Mouse (Mus musculus) intestine, postnatal 0 days (tissue): ENCODE data around the gene Neurog1. TPM values are rescaled to one million over a fixed set of nuclear protein-coding genes. Genes with fewer than 3 reads are reported as not detected.

ENCODE experiments used
- ATAC-seq: fragments of 200-750 bp; cut with Nextera tagmentation; 2 replicates; pipeline ENCODE4 v1.8.0; 2017; ENCODE audit warnings: mild to moderate bottlenecking, moderate TSS enrichment, moderate library complexity
- H3K27ac ChIP-seq: fragments of 300-500 bp; sonication (generic); 2 replicates; pipeline ENCODE4 v1.5.1; 2014; ENCODE audit warnings: mild to moderate bottlenecking, low read depth, low read length, moderate library complexity
- H3K27me3 ChIP-seq: fragments of 300-500 bp; sonication (generic); replicated peaks from 2 replicates; pipeline ENCODE4 v1.6.1; 2014; ENCODE audit warnings: low read length, mixed read lengths; ENCODE audit not compliant: control insufficient read depth, insufficient read depth
- H3K36me3 ChIP-seq: fragments of 300-500 bp; sonication (generic); 2 replicates; pipeline ENCODE4 v1.6.1; 2014; ENCODE audit warnings: mild to moderate bottlenecking, moderate library complexity; ENCODE audit not compliant: control insufficient read depth, insufficient read depth
- H3K4me1 ChIP-seq: fragments of 300-500 bp; sonication (generic); replicated peaks from 2 replicates; pipeline ENCODE4 v1.6.1; 2014; ENCODE audit warnings: antibody characterized with exemption, low read length, mixed read lengths; ENCODE audit not compliant: control insufficient read depth, insufficient read depth
- H3K4me2 ChIP-seq: fragments of 300-500 bp; sonication (generic); replicated peaks from 2 replicates; pipeline ENCODE4 v1.6.1; 2014; ENCODE audit warnings: low read depth, mild to moderate bottlenecking, moderate library complexity
- H3K4me3 ChIP-seq: fragments of 300-500 bp; sonication (generic); 2 replicates; pipeline ENCODE4 v1.5.1; 2014; ENCODE audit warnings: low read depth, low read length
- H3K9ac ChIP-seq: fragments of 300-500 bp; sonication (generic); 2 replicates; pipeline ENCODE4 v1.6.1; 2014; ENCODE audit warnings: mild to moderate bottlenecking, low read depth, low read length
- H3K9me3 ChIP-seq: fragments of 300-500 bp; sonication (generic); 2 replicates; pipeline ENCODE4 v1.6.1; 2016; ENCODE audit warnings: mixed run types; ENCODE audit not compliant: control insufficient read depth
- CTCF ChIP-seq: sonication (generic); IDR thresholded peaks from 2 replicates; pipeline ENCODE4 v1.5.1; 2016; ENCODE audit warnings: low read depth, mild to moderate bottlenecking, control low read depth, antibody characterized with exemption, moderate library complexity
- WGBS: fragments of 180-500 bp; shearing (Covaris S2); extraction: QIAGEN DNeasy Blood & Tissue Kit; methylation state at CpG from one replicate; pipeline ENCODE4 v1.1.7; 2014; 5-methylcytosine and 5-hydroxymethylcytosine counted together
- polyA plus RNA-seq: library from polyadenylated mRNA; unstranded; fragments of >200 nt; fragmentation: Nextera tagmentation; extraction: Ambion mirVana; gene quantifications from 2 replicates; pipeline ENCODE4 v1.2.1, GENCODE M21; 2015

Neurog1 gene
- polyA plus RNA-seq, 1 experiment from 2014 or later = not detected

DNA sequence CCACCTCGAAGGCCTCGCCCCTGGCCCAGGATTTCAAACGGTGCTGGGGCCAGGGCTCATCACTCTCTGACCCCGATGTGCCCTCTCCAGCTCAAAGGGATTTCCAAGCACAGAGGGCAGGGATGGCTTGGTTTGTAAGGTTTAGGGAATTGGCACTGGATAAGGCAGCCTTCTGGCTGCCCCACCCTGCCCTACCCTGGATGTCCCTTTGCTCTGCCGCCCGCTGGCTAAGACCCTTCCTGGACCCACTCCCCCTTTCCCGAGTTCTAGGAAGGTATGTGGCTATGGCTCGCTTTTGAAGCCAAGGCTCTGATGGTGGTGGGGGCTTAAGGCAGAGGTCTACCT, 42.9 kb downstream of the Neurog1 start:
- Histone ChIP-seq H3K9ac (no peak overlapping the region), H3K4me3 (no peak overlapping the region), H3K27me3 (no peaks in the 10 kb centered on the region), H3K27ac (no peak overlapping the region), H3K9me3 (no peaks in the 10 kb centered on the region), H3K36me3 (no peaks in the 10 kb centered on the region), H3K4me2 (peak overlapping the region; percentile 37), H3K4me1 (no peaks in the 10 kb centered on the region)
- ATAC-seq = no peak
- TF ChIP-seq CTCF = no peak
- 30% methylated on average over 8 of the region's 8 CpGs for WGBS

DNA sequence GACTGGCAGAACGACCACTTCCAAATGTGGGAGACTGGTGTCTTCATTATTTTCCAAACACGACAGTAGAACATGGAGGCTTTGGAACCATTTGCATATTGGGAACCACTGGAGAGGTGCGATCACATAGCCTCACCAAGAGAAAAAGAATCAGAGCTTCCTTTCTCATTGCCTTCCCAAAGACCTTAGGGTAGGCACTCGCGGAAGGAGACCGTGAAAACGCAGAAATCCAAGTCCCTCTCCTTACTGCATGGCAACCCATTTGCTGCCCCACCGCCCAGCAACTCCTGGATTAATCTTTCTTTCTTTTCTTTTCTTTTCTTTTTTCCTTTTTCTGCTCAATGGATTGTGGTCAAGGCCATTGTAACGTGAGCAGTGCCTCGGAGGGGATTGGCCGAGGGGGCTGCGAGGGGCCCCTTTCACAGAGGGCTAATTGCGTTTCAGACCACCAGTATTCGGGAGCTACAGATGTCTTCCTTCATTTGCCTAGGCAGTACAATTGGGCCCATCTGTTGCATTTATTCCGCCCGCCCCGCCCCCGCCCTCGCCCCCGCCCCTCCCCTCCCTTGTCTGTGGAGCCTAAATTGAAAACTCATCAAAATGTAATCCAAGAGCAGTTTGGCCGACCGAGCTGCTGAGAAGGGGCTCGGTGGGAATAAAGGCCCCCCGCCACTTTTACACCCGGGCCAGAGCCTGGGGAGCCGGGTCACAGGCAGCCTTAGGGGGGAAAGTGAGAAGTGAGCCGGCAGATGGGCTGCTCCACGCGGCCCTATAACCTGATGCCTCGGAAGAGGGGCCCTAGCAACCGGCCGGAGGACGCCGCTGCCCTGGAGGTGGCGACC, 43.5 kb downstream of the Neurog1 start:
- H3K4me1 ChIP-seq = no peaks in the 10 kb centered on the region
- peak overlapping the region; percentile 37 for H3K4me2 ChIP-seq
- no peaks in the 10 kb centered on the region for H3K9me3 ChIP-seq
- no peaks in the 10 kb centered on the region for H3K36me3 ChIP-seq
- 13% methylated on average over 35 of the region's 35 CpGs for WGBS
- H3K9ac ChIP-seq = no peak overlapping the region
- no peak overlapping the region for H3K4me3 ChIP-seq
- H3K27ac ChIP-seq = no peak overlapping the region
- no peak for TF ChIP-seq CTCF
- no peaks in the 10 kb centered on the region for H3K27me3 ChIP-seq
- no peak for ATAC-seq

Other genes starting within 250 kb of the Neurog1 start
- 132 and 138 TPM in 2 replicates for gene H2afy, start 115.8 kb downstream of the Neurog1 start, polyA plus RNA-seq
- gene Tifab, start 73.3 kb downstream of the Neurog1 start, polyA plus RNA-seq = 3.3 and 3.4 TPM in 2 replicates
- gene Cxcl14, start 44.4 kb upstream of the Neurog1 start, polyA plus RNA-seq = 19.3 and 19.4 TPM in 2 replicates
- not detected in 2 replicates for gene Gm3045, start 174.4 kb upstream of the Neurog1 start, polyA plus RNA-seq
- gene Slc25a48, start 186.2 kb upstream of the Neurog1 start, polyA plus RNA-seq = 0.03 TPM in 1 of 2 replicates, not detected in the other
- not detected in 2 replicates for gene Il9, start 230.1 kb upstream of the Neurog1 start, polyA plus RNA-seq